Mouse (Mus musculus) thymus, postnatal 4 days (tissue): ENCODE results near the gene Slc35g3.

Experiments
- DNase-seq: peaks from one replicate; pipeline ENCODE4 v3.0.0; 2021

The Slc35g3 gene

DNA sequence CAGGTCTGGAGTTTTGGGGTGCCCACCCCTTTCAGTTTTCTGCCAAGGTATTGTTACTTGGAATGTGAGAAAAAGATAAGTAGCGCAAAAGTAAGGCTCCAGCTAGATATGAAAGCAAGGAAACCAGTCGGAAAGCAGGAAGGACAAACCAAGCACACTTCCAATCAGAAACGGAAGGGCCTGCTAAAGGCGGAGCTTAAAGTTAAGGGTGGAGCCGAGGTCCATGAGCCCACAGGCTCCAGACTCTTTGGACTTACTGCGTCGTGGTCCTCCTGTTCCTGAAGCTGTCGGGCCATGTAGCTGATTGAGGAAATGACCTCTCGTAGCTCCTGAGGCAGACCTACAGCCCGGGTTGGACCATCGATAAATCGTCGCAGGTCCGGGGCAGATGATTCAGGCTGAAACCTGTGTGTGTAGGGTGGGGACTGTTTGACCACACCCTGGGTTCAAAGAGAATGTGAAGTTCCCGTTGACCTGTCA is 23.1 kb upstream of the Slc35g3 start:
- DNase-seq: no peak

DNA sequence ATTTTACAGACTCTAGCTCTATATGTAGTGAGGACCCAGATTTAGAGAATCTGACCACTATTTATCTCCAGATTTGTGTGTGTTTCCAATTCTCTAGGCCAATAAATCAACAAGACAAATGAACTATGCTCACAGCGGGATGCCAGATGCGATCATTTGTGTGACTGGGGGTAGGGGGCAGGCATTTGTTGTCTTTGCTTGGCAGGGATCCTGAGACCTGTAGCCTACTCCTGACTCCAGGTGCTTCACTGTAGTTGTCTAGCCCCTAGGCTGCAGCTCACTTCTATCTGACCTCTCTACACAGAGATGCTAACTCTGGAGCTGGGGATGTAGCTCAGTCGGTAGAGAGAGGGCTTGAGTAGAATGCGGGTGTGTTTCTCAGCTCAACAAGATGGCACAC is 20.1 kb upstream of the Slc35g3 start:
- no peak for DNase-seq

DNA sequence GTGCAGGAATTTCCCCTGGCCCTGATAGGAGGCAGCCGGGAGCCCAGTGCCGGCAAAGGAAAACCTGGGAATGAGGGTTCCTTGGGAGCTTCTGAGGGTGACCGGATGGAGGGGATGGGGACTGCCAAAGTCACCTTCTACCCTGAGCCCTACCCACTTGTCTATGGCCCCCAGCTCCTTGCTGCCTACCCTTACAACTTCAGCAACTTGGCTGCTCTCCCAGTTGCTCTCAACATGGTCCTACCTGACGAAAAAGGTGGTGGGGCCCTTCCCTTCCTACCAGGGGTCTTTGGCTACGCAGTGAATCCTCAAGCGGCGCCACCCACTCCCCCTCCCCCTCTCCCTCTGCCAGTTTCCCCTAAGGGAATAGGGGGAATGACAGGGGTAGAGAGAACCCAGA is 17.2 kb upstream of the Slc35g3 start:
- DNase-seq: no peak

DNA sequence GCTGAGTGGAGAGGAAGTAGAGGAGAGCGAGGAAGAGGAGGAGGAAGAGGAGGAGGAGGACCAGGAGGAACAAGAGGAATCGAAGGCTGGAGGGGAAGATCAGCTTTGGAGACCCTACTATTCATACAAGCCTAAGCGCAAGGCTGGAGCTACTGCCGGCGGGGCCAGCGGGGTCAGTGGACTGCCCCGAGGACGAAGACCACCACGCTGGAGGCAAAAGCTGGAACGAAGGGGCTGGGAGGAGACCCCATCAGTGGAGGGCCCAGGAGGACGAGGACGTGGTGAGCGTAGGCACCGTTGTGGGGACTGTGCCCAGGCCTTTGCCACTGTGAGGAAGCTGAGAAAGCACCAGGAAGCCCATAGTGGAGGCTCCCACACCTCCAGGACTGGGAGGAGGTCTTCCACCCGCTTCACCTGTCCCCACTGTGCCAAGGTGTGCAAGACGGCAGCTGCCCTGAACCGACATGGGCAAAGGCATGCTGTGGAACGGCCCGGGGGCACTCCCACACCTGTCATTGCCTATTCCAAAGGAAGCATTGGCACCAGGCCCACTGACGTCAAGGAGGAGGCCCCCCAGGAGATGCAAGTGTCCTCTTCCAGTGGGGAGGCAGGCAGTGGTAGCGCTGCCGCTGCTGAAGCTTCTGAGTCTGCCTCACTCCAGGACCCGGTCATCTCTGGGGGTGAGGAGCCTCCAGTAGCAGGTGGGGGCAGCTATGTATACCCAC is 16.7 kb upstream of the Slc35g3 start:
- DNase-seq: no peak

DNA sequence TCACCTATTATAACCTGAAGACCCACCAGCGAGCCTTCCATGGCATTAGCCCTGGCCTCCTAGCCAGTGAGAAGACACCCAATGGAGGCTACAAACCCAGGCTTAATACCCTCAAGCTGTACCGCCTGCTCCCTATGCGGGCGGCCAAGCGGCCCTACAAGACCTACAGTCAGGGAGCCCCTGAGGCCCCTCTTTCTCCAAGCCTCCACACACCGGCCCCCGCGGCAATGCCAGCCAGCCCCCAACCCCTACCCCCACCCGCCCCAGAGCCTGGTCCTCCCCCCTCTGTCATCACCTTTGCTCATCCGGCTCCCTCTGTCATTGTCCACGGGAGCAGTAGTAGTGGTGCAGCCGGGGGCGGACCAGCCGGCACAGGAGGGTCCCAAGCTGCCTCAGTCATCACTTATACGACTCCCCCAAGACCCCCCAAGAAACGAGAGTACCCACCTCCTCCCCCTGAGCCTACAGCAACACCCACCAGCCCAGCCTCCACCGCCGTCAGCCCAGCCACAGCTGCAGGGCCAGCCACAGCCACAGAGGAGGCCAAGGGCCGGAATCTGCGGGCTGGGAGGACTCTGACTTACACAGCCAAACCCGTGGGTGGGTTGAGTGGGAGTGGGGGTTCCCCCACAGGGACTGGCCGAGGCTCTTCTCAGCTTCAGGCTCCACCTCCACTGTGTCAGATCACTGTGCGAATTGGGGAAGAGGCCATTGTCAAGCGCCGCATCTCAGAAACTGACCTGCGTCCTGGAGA is 15.9 kb upstream of the Slc35g3 start:
- DNase-seq: no peak

DNA sequence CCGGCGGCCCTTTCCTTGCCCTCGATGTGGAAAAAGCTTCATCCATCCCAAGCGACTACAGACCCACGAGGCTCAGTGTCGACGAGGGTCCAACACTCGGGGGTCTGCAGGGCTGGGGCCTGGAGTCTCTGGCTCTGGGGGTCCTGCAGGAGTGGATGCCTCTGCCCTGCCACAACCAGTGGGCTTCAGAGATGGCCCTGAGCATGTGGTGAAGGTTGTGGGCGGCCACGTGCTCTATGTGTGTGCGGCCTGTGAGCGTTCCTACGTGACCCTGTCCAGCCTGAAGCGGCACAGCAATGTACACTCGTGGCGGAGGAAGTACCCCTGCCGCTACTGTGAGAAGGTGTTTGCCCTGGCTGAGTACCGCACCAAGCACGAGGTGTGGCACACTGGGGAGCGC is 14.7 kb upstream of the Slc35g3 start:
- no peak for DNase-seq

DNA sequence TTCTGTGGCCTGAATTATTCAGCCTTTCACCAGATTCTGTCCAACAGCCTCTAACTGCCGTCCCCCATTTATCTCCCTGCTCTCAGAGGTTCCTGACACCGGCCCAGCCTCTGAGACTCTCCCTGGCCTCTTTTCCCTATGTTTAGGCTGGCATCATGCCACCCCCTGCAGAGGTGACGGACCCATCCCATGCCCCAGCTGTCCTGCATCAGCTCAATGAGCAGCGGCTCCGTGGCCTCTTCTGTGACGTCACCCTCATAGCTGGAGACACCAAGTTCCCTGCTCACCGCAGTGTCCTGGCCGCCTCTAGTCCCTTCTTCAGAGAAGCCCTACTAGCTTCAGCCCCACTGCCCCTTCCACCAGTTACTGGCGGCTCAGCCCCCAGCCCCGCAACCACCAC is 13.9 kb upstream of the Slc35g3 start:
- no peak for DNase-seq

DNA sequence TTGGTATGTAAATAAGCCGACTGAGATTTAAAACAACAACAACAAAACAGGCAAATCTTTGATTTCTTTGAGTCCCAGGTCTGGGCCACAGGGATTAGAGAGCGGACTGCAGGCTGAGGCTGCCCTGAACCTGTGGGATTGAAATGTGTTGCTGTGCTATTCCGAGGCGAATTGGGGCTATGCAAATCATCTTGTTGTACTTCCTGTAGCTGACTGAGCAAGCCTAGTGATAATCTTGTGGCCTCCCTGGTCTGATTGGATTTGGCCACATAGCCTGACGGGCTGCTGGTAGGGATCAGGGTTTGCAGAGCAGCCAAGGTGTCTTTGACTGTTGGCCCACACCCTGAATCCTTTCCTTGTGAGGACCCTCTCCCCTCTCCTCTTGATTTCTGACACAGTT is 13.2 kb upstream of the Slc35g3 start:
- no peak for DNase-seq

DNA sequence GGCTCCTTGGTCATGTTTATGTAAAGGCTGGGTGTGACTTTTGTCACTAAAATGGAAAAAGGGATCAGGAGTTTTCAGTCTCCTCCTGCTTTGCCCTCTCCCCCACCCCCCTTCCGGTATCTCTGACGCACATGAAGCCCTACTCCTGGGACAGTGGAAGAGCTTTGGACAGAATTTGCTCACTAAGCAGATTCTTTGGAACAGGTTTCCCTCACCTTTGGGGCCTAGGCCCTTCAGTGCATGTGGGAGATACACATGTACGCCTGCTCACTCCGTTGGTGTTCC is 5.8 kb upstream of the Slc35g3 start:
- no peak for DNase-seq

DNA sequence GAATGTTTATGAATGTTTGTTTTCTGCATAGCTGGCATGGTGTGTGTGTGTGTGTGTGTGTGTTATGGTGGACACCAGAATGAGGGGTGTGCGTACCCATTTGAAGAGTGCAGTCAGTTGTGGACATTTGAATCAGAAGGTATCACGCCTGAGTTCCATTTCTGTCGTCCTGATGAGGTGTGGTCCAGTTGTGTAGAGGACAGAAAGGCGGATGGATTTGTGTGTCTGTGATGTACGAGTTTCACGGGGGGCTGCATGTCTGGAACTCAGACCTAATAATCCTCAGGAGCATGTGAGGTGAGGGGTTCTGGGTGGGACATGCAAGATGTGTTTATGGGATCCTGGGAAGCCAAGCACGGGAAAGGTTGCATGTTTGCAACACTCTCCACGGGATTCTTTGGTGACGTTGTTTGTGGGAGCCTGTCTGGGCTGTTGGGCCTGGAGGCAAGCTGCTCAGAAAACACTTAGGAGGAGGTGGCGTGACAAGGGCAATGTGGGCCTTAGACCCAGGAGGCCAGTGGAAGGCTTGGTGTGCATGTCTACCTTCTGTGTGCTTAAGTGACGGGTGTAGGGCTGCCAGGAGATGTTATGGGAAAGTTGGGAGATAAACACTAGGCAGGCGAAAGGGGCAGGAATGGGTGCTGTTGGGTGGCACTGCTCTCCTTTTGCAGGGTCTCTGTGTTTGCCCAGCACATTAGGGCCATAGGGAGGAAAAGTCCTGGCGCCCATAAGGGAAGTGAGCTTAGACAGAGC is 5.3 kb upstream of the Slc35g3 start:
- no peak for DNase-seq

DNA sequence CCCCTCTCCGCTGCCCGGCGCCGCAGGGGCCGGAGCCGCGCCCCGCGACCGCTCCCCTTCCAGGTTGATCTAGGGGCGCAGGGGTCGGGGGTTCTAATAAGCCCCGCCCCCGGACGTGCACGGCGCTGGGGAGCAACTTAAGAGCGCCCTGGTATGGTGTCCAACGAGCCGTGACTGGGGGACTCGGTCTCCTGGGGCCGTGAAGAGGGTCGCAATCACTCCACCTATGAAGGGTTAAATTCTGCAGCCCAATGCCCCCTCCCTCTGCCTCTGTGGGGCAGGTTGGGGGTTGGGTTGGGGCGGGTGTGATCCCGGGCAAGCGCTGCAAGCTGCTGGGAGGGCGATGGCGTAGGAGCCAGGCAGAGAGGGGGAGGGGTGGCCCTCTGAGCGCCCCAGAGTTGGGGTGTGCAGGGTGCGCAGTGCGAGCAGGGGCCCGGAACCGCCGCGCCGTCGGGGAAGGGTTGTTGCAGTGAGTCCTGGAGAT is 4.4 kb upstream of the Slc35g3 start:
- DNase-seq: peak; percentile 94

DNA sequence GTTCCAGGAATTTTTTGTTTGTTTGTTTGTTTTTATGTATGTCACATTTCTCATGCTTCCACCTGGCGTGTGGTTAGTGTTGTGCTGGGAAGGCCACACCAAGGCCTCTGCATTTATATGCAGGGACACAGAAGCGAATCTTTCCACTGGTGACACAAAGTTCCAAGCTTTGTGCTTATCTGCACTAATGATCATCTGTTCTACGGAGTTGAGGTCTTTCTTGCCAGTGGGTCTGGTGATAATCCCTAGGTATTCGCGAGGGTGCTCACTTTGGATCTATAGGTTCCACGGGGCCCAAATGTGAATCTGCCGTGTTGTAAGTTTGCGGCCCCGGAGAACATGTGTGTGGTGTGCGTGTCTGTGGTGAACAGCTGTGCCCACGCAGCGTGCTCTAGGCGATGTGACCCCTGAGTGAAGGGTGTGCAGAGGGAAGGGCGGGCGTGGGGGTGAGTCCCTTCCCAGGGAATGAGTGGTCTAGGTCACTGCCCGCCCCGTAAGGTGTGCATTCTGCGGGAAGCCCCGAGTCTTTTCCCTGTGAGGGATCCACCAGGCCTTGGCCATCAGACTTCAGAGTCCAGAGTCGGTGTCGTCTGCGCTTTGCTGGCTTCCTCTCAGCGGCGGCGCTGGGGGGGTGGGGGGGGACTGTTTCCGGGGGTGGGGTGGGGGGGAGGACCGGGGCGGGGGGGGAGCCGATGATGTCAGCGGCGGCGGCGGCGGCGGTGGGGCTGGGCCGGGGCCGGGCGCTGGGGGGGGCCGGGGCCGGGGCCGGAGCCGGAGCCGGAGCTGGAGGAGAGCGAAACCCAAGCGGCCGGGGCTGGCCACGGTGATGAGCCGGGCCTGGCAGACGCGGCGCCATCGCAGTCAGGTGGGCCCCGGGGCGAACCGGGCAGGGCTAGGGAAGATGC is 3.7 kb upstream of the Slc35g3 start, which contains the start of gene Zbtb4:
Gene Zbtb4 (plus strand): TSS at position 692 of the 905 bp plus-strand sequence.
- DNase-seq: peak; percentile 71

DNA sequence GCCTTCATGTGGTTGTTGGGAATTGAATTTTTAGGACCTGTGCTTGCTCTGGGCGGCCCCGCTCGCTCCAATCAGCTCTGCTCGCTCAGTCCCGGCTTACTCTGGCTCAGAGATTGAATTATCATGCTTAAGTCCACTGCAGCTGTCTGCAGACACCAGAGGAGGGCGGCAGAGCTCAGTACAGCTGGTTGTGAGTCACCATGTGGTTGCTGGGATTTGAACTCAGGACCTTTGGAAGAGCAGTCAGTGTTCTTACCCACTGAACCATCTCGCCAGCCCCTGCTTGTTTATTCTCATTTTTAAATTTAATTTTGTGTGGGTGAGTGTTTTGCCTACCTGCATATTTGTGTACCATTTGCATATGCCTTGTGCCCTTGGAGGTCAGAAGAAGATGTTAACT is 1.8 kb upstream of the Slc35g3 start:
- peak; percentile 48 for DNase-seq

DNA sequence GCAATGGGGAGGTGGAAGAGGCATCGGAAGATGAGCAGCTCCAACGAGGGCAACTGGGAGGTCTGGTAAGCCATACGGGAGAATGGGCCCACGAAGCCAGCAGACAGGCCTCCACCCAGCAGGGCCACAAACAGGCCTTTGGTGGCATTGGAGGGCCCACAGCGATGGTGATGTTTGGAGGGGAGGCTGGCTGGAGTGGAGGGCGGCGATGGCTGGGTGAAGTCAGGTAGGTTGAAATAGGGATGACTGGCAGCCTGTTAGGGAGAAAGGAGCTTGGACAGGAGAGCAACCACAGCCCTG is 917 bp downstream of the Slc35g3 start:
- no peak for DNase-seq

DNA sequence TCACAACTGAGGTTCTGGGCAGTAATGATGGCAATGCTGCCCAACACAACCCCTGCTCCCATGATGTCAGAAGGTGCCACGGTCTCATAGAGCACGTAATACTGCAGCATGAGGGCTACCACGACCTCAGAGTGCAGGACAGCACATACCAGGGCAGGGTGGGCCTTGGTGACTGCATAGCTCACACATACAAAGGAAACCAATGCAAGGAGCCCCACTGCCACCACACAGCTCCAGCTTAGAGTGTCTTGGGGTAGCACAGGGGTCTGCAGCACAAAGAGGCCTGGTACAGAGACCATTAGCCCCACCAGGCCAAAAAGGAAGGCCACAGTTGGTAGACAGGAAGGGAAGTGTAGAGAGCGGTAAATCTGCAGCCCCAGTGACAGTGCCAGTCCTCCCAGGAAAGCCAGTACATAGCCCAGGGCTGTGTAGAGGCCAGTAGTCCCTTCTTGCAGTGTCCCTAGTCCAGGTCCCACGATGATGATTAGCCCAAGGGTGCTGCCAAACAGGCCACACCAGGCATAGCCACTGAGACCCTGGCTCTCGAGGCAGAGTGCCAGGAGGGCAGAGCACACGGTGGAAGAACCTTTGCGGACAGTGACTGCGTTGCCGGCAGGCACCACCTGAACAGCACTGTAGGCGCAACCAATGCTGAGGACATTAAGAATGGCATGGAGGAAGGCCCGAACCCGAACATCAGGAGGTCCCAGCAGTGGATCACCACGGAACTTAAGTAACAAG is 1.4 kb downstream of the Slc35g3 start:
- peak; percentile 19 for DNase-seq

DNA sequence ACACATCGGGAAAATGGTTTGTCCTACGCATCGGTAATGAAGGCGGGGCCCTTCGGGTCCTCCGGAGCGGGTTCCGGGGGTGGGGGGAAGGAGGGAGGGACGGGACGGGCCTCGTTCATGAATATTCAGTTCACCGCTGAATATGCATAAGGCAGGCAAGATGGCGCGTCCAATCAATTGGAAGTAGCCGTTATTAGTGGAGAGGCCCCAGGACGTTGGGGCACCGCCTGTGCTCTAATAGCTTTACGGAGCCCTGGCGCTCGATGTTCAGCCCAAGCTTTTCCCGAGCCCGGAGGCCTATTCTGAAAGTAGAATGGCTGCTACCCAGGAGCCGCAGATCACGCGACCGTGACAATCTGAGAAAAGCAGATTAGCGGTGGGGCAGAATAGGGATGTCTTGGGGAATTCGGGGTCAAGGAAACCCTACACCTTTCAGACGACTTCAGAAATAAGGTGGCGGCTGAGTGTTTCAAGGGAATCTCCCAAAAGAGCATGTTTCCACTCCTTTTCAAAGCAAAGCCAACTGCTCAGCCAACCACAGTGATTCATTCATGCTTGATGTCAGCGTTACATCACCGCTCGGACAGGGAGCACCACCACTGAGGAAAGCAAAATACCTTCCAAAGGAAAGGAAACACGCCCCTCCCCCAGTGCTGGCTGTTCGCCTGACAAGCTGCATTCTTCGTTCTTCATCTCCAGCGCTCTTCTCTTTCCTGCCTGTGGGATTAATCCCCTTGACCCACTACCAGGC is 2.6 kb downstream of the Slc35g3 start:
- peak; percentile 83 for DNase-seq

DNA sequence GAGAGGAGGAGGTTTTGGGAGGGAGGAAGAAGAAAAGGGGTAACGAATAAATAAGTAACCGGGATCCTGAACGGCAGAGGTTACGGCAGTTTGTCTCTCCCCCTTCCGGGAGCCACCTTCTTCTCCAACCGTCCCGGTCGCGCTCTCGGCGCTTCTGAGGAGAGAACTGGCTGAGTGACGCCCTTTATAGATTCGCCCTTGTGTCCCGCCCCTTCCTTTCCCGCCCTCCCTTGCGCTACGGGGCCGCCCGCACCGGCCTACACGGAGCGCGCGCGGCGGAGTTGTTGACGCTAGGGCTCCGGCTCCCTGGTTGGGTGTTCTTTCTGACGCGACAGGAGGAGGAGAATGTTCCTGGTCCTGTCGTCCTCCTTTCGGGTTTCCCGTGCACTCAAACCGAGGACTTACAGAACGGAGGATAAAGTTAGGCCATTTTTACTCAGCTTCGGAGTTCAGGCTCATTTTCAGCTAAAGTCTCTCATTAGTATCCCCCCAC is 3.2 kb downstream of the Slc35g3 start, which contains the start of gene Polr2a:
Gene Polr2a (minus strand): TSS at position 160 of the 493 bp plus-strand sequence.
- peak; percentile 97 for DNase-seq

DNA sequence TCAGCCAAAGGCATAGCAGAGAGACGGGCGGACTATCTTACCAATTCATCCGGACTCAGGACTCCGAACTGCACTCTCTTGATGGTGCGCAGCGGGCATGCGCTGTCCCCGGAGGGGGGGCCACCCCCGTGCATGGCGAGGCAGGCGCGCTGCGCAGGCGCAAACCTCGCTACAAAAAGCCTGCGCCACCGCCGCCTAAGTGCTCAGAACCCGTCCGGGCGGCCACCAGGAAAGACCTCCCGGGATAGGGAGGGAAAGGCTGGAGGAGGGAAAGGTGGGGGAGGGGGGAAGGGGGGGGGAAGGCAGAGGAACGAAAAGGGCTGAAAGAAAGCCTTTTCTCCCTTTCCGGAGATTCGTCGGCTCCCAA is 3.7 kb downstream of the Slc35g3 start:
- DNase-seq: peak; percentile 98

DNA sequence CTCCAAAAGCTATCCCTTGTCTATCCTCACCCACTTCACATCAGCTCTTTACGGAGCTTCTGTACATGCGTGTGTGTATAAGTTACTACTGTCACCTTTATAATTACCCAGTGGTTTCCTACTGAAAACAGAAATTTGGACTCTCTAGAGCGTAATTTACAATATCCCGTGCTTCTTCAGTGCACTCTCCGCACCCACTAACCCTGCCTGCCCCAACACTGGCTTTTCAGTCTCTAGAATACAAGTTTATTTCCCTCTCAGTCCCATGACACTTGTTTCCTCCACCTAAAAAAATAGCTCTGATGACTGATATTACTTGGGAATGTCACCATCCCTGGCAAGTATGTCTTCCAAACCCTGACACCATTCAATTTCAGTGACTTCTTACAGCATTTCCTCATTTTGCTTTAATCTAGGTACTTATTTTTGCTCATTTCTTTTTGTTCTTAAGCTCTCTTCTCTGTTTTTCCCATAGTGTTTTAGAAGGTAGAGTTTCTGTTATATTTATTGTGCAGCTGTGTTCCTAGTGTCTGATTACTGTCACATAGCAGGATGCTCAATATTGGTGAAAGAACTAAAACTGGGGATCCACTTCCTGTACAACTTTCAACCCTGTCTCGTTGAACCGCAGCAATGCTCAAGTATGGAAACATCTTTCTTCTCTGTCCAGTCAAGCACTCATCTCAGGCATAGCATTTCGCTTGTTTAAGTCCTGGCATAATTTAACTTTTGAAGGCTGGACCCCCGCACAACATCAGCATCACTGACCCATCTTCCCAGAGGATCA is 4.3 kb downstream of the Slc35g3 start:
- DNase-seq: no peak

DNA sequence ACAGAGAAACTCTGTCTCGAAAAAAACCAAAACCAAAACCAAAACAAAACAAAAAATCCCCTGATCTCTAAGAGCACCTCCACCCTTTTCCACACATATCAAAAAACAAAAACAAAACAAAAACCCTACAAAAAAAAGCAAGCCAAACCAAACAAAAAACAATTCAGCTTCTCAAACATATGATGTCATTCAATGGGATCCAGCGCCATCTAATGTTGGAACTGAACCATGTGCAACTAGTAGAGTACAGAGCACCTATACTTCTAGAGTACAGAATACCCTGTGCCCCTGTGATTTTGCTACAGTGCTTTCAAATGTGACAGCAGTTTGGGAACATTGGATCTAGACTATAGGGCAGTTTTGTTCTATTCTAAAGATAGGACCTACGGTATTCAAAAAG is 7.1 kb downstream of the Slc35g3 start:
- DNase-seq: peak; percentile 39
